ENCODE assay signal across 17 mouse cellular contexts in the genomic region with DNA sequence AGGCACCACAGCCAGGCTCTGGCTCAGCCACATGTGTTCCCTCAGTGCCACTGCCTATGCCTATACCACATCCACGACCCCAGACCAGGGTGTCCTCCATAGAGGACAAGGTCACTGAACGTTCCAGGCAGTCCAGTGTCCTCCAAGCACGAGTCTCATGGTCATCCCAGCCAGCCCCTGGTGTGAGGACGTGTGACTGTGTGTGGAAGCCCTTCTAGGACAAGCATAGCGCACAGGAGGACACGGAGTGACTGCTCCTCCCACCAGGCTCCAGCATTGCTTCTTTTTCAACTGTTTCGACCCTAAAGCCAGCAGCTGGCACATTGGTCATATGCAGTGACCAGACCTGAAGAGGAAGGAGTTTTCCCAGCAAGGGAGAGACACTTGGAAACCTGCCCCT.
DNase-seq lines count a peak whose midpoint lies in the region; ATAC-seq and TF ChIP-seq lines count a peak whose summit lies in the region.
"Had no signal": no experiment of that assay in that cellular context is flagged by ENCODE, and none has a peak within 500 bp of the region (broad histone marks: within the 10 kb centered on the region; RNA-seq: fewer than 3 reads in every experiment).

No protein-coding gene starts in this region.

- TF ChIP-seq EP300 in heart, postnatal 0 days (IDR thresholded peaks at IDR 0.05; ENCODE audit: low read depth), result no peak

- 47% methylated on average over 7 of the region's 7 CpGs for WGBS in heart, postnatal 0 days
- WGBS in limb, embryonic 10.5 days, result 83% methylated on average over 7 of the region's 7 CpGs

- H3K4me1 ChIP-seq in heart, postnatal 0 days (ENCODE audit: control insufficient read depth, insufficient read depth), result no peaks in the 10 kb centered on the region
- peaks cover 39% of the 10 kb centered on the region for H3K4me1 ChIP-seq in limb, embryonic 10.5 days

- H3K4me2 ChIP-seq in heart, postnatal 0 days (ENCODE audit: low read depth, low read length), result no peak overlapping the region
- H3K4me2 ChIP-seq: embryonic facial prominence, embryonic 13.5 days; hindbrain, embryonic 15.5 days had no signal

- no peak for TF ChIP-seq CTCF in heart, postnatal 0 days (IDR thresholded peaks at IDR 0.05; ENCODE audit: low read depth)

- peak; percentile 61 for DNase-seq in adrenal gland, adult 2 months
- DNase-seq in adrenal gland, postnatal 25 days, result no peak
- no peak for DNase-seq in heart, postnatal 0 days (ENCODE audit: low spot score)
- no peak for DNase-seq in heart, postnatal 25 days (ENCODE audit: low spot score)
- DNase-seq in ovary, postnatal 36 days (ENCODE audit: low spot score), result peak; percentile 44
- DNase-seq in ovary, postnatal 14 days (ENCODE audit: low spot score), result no peak
- DNase-seq in limb, embryonic 10.5 days (ENCODE audit: low spot score), result no peak
- DNase-seq: cerebellum, adult 18-20 months; cerebellum, adult 9-11 months; cerebellum, postnatal 36 days; gastrocnemius, postnatal 25 days had no signal

- intact Hi-C loops in heart, postnatal 25 days (cut with DNase I), result loop anchor here (5.0 to 10.0 kb wide), 2 partner anchors 192 to 885 kb away; no protein-coding TSS in a partner anchor

- H3K9ac ChIP-seq in heart, postnatal 0 days (replicated peaks; ENCODE audit: low read depth, low read length), result no peak overlapping the region
- H3K9ac ChIP-seq: embryonic facial prominence, embryonic 13.5 days; hindbrain, embryonic 15.5 days had no signal

- 0 out of 2 replicates have a peak, but pooled peaks cover 10% of the 10 kb centered on the region for H3K36me3 ChIP-seq in heart, postnatal 0 days (replicated peaks; ENCODE audit: control insufficient read depth, insufficient read depth, low read length)
- peaks cover 10% of the 10 kb centered on the region for H3K36me3 ChIP-seq in limb, embryonic 10.5 days
- H3K36me3 ChIP-seq: hindbrain, embryonic 15.5 days had no signal

- no peak overlapping the region for H3K4me3 ChIP-seq in heart, postnatal 0 days (ENCODE audit: low read depth, low read length)
- no peak overlapping the region for H3K4me3 ChIP-seq in limb, embryonic 10.5 days
- H3K4me3 ChIP-seq: embryonic facial prominence, embryonic 13.5 days; gastrocnemius, adult 2 months; hindbrain, embryonic 10.5 days; hindbrain, embryonic 15.5 days had no signal

- no peak overlapping the region for H3K27ac ChIP-seq in heart, postnatal 0 days (ENCODE audit: low read depth)
- no peak overlapping the region for H3K27ac ChIP-seq in limb, embryonic 10.5 days
- H3K27ac ChIP-seq: embryonic facial prominence, embryonic 13.5 days; gastrocnemius, adult 2 months; hindbrain, embryonic 10.5 days; hindbrain, embryonic 15.5 days had no signal

- no peaks in the 10 kb centered on the region for H3K27me3 ChIP-seq in heart, postnatal 0 days (ENCODE audit: control insufficient read depth, insufficient read depth, low read length)
- H3K27me3 ChIP-seq in limb, embryonic 10.5 days (ENCODE audit: low read depth, poor library complexity, severe bottlenecking), result no peaks in the 10 kb centered on the region
- H3K27me3 ChIP-seq: embryonic facial prominence, embryonic 13.5 days; hindbrain, embryonic 15.5 days had no signal

- no peaks in the 10 kb centered on the region for H3K9me3 ChIP-seq in heart, postnatal 0 days (replicated peaks; ENCODE audit: control insufficient read depth, low read length)
- H3K9me3 ChIP-seq in limb, embryonic 10.5 days (replicated peaks), result no peaks in the 10 kb centered on the region
- H3K9me3 ChIP-seq: embryonic facial prominence, embryonic 13.5 days; hindbrain, embryonic 10.5 days; hindbrain, embryonic 15.5 days had no signal

- 0 out of 2 replicates have a peak, but pooled peaks have one; percentile 35 for ATAC-seq in heart, postnatal 0 days (ENCODE audit: insufficient read depth, low read depth)
- ATAC-seq: forebrain, embryonic 14.5 days; intestine, embryonic 16.5 days had no signal

Comparison
In these comparisons a context has a peak if more than half of its experiments do, and no peak if none do; other contexts are left out.
1. DNase-seq: peak in adrenal gland, adult 2 months (single experiment) and ovary, postnatal 36 days (single experiment); none in adrenal gland, postnatal 25 days (single experiment), heart, postnatal 0 days (single experiment), heart, postnatal 25 days (single experiment), ovary, postnatal 14 days (single experiment) and limb, embryonic 10.5 days (single experiment).